Mouse (Mus musculus) erythroblast, embryonic 14.5 days (primary cell): ENCODE measurements around the gene Ints7. TPM values are rescaled to one million over a fixed set of nuclear protein-coding genes. Genes with fewer than 3 reads are reported as not detected.

Experiments
- H3K27me3 ChIP-seq: 2 replicates; pipeline ENCODE4 v1.6.1; 2012; ENCODE audit warnings: inconsistent platforms; ENCODE audit not compliant: control insufficient read depth
- H3K36me3 ChIP-seq: 2 replicates; pipeline ENCODE4 v1.6.1; 2012; ENCODE audit warnings: mild to moderate bottlenecking, inconsistent platforms; ENCODE audit not compliant: control insufficient read depth
- H3K4me1 ChIP-seq: 2 replicates; pipeline ENCODE4 v1.6.1; 2012; ENCODE audit warnings: inconsistent platforms; ENCODE audit not compliant: control insufficient read depth
- H3K4me3 ChIP-seq: replicated peaks from 2 replicates; pipeline ENCODE3; 2012; ENCODE audit warnings: moderate library complexity, mild to moderate bottlenecking, inconsistent platforms
- H3K9me3 ChIP-seq: 2 replicates; pipeline ENCODE4 v1.6.1; 2012; ENCODE audit warnings: low read length, inconsistent platforms, mixed read lengths; ENCODE audit not compliant: control insufficient read depth
- GATA1 ChIP-seq: IDR thresholded peaks from 2 replicates; pipeline ENCODE4 v1.6.1; 2012; ENCODE audit warnings: low read length, inconsistent platforms, mixed read lengths
- TAL1 ChIP-seq: IDR thresholded peaks from 3 replicates; pipeline ENCODE4 v1.6.1; 2012; ENCODE audit warnings: low read length, inconsistent platforms, mixed read lengths
- polyA plus RNA-seq: library from polyadenylated mRNA; stranded (reverse); fragments of >175 nt; gene quantifications from 2 replicates; pipeline ENCODE4 v1.2.3, GENCODE M21; 2012

The Ints7 gene
- polyA plus RNA-seq, 1 experiment, result 1.2 TPM

DNA sequence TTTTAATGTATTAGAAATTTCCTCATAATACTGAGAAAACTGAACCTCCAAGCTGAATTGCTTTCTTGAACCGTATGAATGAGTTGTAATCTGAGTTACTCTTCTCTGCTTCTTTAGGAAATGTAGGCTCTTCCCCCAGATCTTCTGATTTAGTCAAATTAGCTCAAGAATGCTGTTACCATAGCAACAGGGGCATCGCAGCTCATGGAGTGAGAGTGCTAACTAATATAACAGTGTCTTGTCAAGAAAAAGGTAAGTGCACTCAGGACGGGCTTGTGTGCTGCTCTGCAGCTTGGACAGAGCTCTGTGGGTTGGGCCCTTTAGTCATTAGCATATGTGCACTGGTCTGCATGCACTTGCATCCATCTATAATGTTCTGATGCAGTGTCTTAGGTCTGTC is 29.3 kb downstream of the Ints7 start:
- Histone ChIP-seq H3K27me3 (no peaks in the 10 kb centered on the region), H3K36me3 (peaks cover 87% of the 10 kb centered on the region), H3K4me1 (peaks cover 2% of the 10 kb centered on the region), H3K4me3 (no peak overlapping the region), H3K9me3 (no peaks in the 10 kb centered on the region)
- no peak for TF ChIP-seq TAL1
- no peak for TF ChIP-seq GATA1

DNA sequence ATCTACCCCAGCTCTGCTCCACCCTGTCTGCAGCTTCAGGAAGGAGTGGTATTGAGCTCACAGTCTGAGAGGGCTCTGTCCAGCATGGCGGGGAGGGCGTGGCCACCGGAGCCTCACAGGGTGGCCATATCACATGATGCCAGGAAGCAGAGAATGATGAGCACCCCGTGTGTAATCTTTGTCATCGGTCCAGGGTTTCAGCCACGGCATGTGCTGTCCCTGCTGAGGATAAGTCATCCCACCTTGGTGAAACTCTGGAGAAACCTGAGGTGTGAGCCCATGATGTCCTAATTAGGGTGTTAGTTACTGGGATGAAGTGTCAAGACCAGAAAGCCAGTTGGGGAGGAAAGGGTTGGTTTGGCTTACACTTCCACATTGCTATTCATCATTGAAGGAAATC is 33.6 kb downstream of the Ints7 start:
- H3K4me1 ChIP-seq, result peaks cover 2% of the 10 kb centered on the region
- no peaks in the 10 kb centered on the region for H3K9me3 ChIP-seq
- H3K27me3 ChIP-seq, result no peaks in the 10 kb centered on the region
- peaks cover 98% of the 10 kb centered on the region for H3K36me3 ChIP-seq
- H3K4me3 ChIP-seq, result no peak overlapping the region
- no peak for TF ChIP-seq GATA1
- no peak for TF ChIP-seq TAL1

- H3K36me3 ChIP-seq, result peaks cover 99% of the 10 kb centered on the region
- no peak overlapping the region for H3K4me3 ChIP-seq
- no peaks in the 10 kb centered on the region for H3K27me3 ChIP-seq
These were observed 34.1 kb downstream of the Ints7 start for GRCm38 (mm10) chr1:191609578-191609977.

DNA sequence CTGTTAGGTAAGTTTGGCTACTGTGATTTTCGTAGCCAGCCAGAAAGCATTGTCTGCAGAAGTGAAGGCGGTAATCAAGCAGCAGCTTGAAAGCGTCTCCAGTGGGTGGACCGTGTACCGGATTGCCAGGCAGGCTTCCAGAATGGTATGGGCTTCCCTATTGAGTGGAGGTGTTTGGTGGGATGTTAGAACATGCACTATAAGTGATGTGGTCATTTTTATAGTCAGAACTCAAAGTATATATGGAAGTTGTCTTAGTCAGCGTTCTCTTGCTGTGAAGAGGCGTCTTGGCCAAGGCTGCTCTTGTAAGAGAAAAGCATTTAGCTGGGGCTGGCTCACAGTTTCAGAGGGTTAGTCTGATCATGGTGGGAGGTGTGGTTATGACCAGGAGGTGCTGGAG is 34.9 kb downstream of the Ints7 start:
- Histone ChIP-seq H3K4me1 (peaks cover 2% of the 10 kb centered on the region), H3K27me3 (no peaks in the 10 kb centered on the region), H3K36me3 (peaks cover 99% of the 10 kb centered on the region), H3K9me3 (no peaks in the 10 kb centered on the region), H3K4me3 (no peak overlapping the region)
- no peak for TF ChIP-seq GATA1
- no peak for TF ChIP-seq TAL1

More at GRCm38 (mm10) chr1:191609578-191609977, 34.1 kb downstream of the Ints7 start:
- Histone ChIP-seq H3K4me1 (peaks cover 2% of the 10 kb centered on the region), H3K9me3 (no peaks in the 10 kb centered on the region)
- TF ChIP-seq GATA1 (no peak), TAL1 (no peak)

- peaks cover 2% of the 10 kb centered on the region for H3K4me1 ChIP-seq
- H3K36me3 ChIP-seq, result peaks cover 99% of the 10 kb centered on the region
- H3K4me3 ChIP-seq, result no peak overlapping the region
- TF ChIP-seq GATA1 (no peak), TAL1 (no peak)
- H3K9me3 ChIP-seq, result no peaks in the 10 kb centered on the region
- no peaks in the 10 kb centered on the region for H3K27me3 ChIP-seq
These were observed 36.2 kb downstream of the Ints7 start for GRCm38 (mm10) chr1:191611686-191612085.

DNA sequence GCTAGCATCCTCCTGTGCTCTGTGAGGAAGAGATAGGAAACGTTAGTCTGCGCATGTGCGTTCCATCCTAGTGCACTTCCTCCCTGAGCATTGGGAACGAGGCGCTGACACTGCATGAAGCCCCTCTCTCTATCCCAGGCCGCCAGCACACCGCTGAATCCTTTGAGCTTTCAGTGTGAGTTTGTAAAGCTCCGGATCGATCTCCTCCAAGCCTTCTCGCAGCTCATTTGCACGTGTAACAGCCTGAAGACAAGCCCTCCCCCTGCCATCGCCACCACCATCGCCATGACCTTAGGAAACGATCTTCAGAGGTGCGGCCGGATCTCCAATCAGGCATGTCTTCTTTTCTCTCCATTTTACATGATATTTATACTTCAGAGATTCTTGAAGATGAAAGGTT is 37.4 kb downstream of the Ints7 start:
- Histone ChIP-seq H3K36me3 (peaks cover 99% of the 10 kb centered on the region), H3K27me3 (no peaks in the 10 kb centered on the region), H3K4me3 (no peak overlapping the region), H3K4me1 (peaks cover 2% of the 10 kb centered on the region), H3K9me3 (no peaks in the 10 kb centered on the region)
- TF ChIP-seq GATA1, result no peak
- no peak for TF ChIP-seq TAL1

- H3K36me3 ChIP-seq, result peaks cover 100% of the 10 kb centered on the region
- no peak overlapping the region for H3K4me3 ChIP-seq
These were observed 40.8 kb downstream of the Ints7 start for GRCm38 (mm10) chr1:191616245-191616644.

DNA sequence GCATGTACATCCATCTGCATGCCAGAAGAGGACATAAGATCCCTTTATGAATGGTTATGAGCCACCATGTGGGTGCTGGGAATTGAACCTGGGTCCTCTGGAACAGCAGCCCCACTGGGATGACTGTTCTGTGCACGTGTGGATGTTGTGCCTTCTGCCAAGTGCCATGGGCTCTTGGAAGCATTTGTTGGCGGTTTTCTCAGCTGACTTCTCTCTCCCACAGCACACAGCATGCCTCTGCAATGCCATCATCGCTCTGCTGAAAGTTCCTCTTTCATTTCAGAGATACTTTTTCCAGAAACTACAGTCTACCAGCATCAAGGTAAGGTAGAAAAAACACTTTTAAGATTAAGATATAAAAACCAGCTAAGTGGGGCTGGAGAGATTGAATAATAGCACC is 42.2 kb downstream of the Ints7 start:
- Histone ChIP-seq H3K4me3 (no peak overlapping the region), H3K27me3 (no peaks in the 10 kb centered on the region), H3K9me3 (no peaks in the 10 kb centered on the region), H3K4me1 (no peaks in the 10 kb centered on the region), H3K36me3 (peaks cover 100% of the 10 kb centered on the region)
- TF ChIP-seq TAL1 (no peak), GATA1 (no peak)

More at GRCm38 (mm10) chr1:191616245-191616644, 40.8 kb downstream of the Ints7 start:
- Histone ChIP-seq H3K27me3 (no peaks in the 10 kb centered on the region), H3K9me3 (no peaks in the 10 kb centered on the region), H3K4me1 (no peaks in the 10 kb centered on the region)
- TF ChIP-seq GATA1 (no peak), TAL1 (no peak)

- peaks cover 100% of the 10 kb centered on the region for H3K36me3 ChIP-seq
- no peaks in the 10 kb centered on the region for H3K9me3 ChIP-seq
- peaks cover 2% of the 10 kb centered on the region; the same call in 1 of the 2 replicates for H3K4me1 ChIP-seq
- no peak overlapping the region for H3K4me3 ChIP-seq
- TF ChIP-seq TAL1, result no peak
- TF ChIP-seq GATA1, result no peak
- no peaks in the 10 kb centered on the region for H3K27me3 ChIP-seq
These were observed 42.8 kb downstream of the Ints7 start for GRCm38 (mm10) chr1:191618067-191618766.

DNA sequence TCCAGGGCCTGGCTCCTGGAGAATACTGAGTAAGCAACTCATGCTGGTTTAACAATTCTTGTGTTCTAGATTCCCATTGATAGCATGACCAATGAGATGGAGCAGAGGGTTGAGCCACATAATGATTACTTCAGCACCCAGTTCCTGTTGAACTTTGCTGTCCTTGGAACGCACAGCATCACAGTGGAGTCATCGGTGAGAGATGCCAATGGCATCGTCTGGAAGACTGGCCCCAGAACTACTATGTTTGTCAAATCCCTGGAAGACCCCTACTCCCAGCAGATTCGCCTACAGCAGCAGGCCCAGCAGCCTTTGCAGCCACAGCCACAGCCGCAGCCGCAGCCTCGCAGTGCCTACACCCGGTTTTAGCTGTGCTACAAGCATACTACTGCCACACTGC is 45.7 kb downstream of the Ints7 start:
- peaks cover 2% of the 10 kb centered on the region; the same call in 1 of the 2 replicates for H3K4me1 ChIP-seq
- no peaks in the 10 kb centered on the region for H3K27me3 ChIP-seq
- no peak for TF ChIP-seq TAL1
- TF ChIP-seq GATA1, result no peak
- peaks cover 80% of the 10 kb centered on the region for H3K36me3 ChIP-seq
- no peak overlapping the region for H3K4me3 ChIP-seq
- H3K9me3 ChIP-seq, result no peaks in the 10 kb centered on the region
